Mouse (Mus musculus): ENCODE measurements at regions not wholly inside any gene's neighbourhood (a gene's known extent, or its start where the extent isn't known, plus 50 kb on each side); places are given as distances from the start of the nearest gene placed in this dataset.

- TF ChIP-seq CTCF (IDR thresholded peaks at IDR 0.05; ENCODE audit: low read depth) (no peak), EP300 (IDR thresholded peaks at IDR 0.05; ENCODE audit: low read depth) (no peak)
Observed at GRCm38 (mm10) chr13:79430562-79430961, 1231.0 kb upstream of the Nr2f1 start.
